Mouse (Mus musculus) adrenal gland, adult (tissue): ENCODE data around the gene Nrp2.
A peak's percentile ranks its signal among the peaks of the same experiment; 100 is the strongest.

Experiments
- DNase-seq, 2 experiments: peaks; one replicate each; pipeline ENCODE4 v3.0.0; 2022 to 2023; ENCODE audit warnings: low spot score in 1 of 2; ENCODE audit not compliant: inconsistent age in 2 of 2

Gene Nrp2

DNA sequence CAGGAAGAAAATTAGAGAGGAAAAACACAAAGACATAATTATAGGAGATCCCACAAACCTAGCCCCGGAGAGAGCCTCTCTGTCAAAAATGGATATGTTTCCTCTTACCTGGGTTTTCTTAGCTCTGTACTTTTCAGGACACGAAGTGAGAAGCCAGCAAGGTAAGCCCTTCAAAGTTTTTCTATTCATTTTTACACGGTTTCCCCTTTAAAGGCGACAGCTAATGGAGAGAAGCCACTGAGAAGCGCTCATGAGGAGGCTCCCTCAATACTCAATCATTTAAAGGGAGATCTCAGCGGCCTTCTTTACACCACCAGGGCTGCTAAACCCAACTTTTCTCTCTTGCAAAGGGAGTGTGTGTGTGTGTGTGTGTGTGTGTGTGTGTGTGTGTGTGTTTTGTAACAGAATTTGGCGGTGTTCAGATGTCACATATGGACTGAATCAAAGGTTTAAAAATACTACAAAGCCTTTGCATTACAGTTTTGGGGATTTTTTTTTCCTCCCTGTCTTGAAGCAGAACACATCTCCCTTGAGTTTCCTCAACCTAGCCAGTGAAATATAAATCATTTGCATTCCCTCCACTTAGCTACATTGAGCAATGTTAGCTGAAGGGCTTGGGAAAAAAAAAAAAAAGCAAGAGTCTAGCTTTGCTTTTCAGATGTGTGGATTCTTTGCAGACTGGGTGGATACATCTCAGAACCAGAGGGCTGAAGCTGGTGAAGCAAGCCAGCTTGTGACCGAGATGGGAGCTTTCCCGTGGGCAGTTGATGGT is 1.2 kb downstream of the Nrp2 start:
- no peak for DNase-seq

DNA sequence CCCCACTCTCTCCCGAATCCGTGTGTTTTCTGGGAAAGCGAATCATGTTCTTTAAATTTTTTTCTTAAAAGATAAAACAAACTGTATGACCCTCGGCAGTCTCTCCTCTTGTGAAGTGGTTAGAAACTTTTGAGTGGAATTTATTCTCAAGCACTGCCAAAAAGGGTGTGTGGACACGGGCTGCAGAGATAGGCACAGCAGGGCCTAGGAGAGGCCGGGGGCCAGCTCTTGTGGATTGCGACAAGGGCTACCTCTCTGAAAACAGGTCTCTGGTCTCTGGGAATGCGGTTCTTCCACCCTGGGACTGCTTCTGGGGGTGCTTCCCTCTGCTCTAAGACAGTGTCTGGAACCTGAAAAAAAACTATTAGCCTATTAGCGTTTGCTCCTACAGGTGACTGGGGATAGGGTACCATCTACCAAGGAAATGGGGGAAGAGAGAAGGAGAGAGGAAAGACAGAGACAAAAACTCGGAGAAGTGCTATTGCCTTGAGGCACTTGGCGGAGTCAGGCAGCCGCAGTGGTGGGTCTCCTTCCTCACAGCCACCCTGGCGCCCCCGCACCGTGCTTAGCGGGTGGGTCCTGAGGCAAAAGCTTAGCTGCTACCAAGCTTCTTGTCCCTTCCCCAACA is 1.9 kb downstream of the Nrp2 start:
- peak in 1 of 2 experiments; percentile 69 for DNase-seq

DNA sequence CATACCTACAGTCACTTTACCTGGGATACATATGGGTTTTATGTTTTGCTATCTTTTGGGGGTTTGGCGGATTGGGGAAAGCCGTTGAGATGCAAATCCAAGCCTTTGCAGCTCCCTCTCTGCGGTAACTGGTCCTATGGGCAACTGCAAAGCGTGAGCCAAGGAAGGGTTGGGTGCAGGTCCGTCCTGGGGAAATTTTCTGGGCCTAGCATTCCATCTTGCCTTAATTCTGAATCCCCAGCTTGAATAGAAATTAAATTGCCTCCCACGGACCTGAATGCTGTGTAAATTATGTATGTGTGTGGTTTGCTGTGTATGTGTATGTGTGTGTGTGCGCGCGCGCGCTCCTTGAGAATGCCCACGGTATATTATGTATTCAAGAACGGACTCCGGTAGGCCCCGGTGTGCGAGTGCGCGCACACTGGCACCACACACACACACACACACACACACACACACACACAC is 2.5 kb downstream of the Nrp2 start:
- peak in 1 of 2 experiments; percentile 65 for DNase-seq

DNA sequence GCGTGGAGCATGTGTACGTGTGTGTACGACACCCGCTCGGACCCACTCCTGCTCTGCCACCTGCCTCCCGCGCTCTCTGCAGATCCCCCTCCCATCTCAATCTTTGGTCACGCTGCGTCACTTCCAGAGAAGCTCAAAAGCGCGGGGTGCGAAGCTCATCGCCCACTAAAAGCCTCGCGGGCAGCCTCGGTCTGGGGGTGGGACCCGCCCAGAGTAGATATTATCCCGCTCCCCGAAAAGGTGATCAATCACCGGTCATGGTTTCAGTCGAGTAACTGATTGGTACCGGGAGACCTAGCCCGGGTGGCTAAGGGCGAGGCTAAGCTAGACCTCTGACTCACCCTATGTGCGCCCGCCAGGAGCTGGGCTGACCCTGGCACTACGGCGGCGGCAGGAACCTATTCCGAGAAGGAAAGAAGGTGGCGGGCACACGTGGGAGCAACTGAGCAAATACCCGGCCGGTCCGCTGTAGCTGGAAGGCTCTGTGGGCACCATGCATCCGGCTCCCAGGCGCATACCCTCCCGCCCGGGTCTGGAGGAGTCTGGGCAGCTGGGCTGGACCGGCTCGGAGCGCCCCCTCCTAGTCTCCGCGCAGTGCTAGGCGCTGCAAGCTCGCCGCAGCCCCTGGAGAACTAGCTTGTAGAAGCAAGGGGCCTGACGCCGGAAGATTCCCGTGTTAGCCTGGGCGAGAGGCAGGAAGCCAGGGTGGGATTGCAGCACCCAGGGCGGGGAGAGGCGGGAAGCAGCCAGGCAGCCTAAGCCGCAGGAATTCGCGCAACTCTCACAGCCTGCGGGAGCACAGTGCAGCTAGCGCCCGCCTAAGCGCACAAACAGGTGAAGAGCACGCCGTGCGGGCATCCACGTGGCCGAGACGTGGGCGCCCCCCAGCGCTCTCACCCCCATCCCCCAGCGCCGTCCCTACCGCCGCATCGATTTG is 3.3 kb downstream of the Nrp2 start:
- peak; percentile 79 to 94 for DNase-seq

DNA sequence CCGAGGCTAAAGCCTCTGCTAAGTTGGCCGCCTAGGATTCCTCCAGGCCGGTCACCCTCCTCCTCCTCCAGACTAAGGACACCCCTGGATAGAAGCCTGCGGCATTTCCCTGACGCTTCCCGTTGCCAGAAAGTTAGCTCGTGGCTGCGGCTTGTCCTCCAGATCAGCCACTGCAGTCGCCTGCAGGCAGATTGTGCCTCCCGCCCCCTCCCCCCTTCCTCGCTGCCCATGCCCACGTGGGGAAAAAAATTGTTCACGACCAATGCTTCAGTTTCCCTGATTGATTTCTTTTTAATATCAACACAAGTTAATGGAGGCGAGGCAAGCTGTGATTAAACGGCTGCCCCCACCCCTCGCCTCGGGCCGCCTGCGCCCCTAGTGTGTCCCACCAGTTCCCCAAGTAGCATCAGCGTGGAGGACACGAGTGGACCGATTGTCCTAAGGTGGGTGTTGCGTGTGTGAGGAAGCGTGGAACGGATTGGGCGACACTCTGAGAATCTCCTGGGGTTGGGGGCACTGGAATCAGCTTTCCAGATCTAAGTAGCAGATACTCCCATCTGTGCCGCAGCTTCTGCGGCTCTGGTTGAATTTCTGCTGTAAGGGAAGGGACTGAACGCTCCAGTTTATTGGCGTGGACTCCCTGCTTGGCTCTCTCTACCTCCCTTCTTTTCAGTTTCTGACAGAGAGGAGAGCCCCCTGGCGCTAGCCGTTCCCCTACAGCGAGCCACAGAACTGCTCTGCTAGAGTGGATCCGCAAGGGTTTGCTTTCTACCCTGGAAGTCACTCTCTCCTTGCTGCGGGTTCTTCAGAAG is 4.2 kb downstream of the Nrp2 start:
- DNase-seq = peak; percentile 57 to 80

DNA sequence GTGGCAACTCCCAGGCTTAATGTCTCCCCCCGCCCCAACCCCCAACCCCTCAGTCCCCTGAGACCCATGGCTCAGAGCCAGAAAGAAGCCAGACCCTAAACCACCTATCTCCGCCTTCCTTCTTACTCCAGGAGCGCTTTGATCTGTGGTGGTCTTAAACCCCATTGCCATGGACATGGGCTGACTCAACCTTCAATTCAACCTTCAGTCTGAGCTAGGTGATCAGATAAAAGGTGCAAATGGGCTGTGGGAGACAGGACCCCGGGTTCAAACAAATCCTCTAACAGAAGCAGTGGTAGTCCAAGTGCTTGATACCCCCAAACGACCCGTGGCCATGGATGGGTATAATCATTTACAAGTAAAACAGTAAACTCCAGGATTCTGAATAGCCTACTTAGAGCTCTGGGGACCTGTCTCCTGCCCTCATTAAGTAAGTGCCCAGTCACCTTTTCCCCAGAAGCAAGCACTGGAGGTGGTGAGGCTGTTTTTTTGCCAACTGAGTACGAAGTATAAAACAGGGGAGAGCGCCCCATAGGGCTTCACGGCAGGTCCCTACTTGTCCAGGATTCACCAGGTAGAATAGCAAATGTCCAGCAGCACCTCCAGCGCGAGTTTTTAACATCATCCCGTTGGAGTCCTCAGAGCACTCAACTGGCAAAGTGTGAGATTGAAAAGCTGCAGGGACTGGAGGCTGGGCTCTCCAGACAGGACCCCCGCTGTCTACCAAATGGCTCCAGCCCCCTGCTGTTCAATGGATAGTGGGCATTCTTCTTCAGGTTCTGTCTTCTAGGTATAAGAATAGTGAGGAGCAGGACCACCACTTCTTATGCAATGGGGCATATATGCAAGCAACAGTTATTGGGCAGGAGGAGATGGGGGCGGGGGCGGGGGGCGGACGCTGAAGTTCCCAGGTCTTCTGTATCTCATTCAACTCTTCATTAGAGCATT is 5.1 kb downstream of the Nrp2 start:
- peak in 1 of 2 experiments; percentile 60 for DNase-seq

DNA sequence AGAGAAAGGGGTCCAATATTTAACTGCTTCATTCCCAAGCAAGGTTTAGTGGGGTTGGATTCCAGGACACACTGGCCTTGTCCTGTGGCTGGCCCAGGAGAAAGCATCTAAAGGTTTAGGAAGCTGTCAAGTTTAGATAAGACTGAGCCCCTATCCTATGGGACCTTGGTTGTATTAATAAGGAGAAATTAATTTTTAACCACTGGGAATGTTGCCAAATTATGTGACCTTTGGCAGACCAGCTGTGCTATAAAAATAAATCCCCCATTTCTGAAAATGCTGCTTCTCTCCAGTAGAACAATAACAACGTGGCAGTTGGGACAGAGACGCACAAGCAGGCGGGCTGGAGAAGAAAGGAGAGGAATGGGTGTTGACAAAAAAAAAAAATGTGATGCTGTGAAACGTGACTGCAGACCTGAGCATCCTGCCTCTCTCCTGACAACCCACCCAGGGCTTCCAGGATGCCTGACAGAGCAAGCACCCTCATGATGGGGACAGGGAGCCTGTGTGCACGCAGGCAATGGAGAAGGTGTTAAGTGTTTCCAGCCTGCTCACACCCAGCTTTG is 6.8 kb downstream of the Nrp2 start:
- peak in 1 of 2 experiments; percentile 40 for DNase-seq

DNA sequence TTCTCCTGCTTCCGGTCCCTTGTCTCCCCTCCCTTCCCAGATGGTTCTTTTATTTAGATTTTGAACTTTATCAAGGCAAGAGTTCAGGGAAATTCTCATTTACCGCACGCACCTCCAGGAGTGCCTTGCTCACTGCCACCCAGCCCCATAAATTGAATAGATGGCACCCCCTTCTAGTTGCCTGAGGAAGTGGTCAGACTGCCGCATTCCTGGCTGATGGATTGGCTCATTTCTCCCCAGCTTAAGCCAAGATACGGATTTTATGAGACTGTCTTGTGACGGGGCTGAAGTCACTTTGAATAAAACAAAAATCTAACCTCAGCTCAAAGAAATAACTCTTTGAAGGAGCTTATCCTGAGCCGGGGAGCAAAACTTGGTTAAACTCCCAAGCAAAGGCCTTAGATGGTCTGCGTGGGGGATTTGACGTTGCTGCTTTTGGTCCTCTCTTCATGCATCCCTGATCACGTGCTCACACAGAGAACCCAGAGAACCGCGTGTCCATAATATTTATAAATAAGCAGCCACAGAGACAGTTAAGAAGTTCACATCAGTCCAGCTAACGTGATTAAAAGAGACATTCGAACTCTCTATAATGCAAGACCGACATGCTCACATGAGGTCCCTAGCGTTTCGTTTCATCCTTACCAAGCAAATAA is 10.1 kb downstream of the Nrp2 start:
- DNase-seq = no peak

DNA sequence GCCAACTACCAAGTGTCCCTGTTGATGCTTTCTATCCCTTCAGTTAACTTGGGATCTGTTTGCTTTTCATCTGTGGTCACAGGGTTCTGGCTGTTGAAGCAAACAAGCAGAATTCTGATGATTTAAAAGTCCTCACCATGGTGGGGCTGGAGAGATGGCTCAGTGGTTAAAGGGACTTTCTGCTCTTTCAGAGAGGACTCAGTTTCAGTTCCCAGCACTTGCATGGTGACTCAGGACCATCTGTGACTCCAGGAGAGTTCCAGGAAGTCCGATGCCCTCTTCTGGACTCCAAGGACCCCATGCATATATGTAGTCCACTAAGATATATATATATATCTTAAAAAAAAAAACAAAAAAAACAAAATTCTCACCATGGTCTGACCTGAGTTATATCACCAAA is 11.9 kb downstream of the Nrp2 start:
- DNase-seq = no peak

DNA sequence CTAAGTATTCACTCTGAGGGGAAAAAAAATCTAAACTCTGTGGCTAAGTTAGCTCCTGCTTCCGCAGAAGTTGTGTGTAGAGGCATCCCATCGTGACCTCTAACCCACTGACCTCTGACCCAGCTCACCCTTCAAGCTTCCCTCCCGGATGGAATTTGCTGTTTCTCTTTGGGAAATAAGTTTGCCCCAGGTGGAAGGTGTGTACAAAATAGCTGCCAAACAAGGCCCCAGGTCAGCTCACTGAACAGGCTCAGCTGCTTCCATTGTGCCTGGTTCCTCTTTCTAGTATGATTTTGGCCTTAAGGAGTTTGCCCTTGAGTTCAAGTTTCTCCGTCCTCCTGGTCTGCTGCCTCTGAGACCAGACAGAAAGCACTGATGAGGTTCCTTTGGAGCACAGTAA is 12.6 kb downstream of the Nrp2 start:
- peak in 1 of 2 experiments; percentile 30 for DNase-seq

DNA sequence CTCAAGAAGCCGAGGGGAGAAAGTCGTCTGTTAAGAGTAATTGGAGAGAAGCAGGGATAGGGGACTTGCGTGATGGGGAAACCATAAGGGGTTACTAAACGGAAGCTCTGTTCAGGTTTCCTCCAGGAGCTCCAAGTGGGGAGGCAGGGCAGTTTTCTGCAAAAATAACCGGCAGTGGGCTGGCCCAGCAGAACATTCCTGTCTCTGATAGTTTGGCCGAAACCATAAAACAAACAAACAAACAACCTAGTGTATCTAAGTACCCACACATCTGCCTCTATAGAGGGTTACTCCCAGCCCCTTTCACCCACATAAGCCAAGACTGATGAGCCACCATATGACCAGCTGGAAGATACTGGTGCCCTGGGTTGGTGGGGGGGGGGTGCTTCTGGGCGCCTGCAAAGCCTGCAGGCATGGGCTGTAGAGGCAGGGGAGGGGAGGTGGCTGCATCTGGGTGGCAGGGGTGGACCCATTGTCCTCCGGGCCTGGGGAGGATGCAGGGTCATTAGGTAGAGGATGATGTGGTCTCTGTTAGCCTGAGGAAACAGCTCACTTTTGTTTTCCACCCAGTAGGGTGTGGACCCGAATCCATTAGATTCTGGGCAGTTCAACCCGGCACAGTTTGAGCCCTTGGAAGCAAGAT is 13.9 kb downstream of the Nrp2 start:
- peak in 1 of 2 experiments; percentile 31 for DNase-seq

DNA sequence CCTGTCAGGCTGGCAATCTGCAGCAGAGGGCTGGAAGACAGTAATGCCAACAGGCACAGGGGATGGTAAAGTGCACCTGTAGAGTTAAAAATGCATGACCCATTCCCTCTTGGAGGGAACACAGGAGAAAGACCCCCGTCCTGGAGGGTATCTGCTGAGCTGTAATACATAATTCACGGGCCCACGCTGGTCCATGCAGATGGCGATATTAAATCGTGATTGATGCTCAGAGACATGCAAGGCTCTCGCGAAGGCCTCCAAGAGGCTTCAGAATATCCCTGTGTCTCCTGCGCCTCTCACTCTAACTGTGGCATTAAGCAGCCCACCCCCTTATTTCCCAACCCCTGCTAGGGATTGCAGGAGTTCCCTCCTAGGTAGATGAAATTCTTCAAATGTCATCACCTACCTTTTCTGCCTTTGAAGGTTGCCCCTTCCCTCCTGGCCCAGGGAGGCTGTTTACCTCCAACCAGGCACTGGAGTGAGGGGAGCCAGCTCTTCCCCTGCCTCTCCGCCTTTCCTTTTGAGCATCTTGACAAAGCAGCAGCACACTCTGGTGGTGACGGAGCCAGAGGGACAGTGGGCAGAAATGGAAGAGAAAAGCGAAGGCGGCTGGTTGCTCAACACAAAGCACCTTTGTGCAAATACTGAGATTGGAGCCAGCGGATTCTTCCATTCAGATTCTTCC is 14.6 kb downstream of the Nrp2 start:
- peak; percentile 14 to 48 for DNase-seq

DNA sequence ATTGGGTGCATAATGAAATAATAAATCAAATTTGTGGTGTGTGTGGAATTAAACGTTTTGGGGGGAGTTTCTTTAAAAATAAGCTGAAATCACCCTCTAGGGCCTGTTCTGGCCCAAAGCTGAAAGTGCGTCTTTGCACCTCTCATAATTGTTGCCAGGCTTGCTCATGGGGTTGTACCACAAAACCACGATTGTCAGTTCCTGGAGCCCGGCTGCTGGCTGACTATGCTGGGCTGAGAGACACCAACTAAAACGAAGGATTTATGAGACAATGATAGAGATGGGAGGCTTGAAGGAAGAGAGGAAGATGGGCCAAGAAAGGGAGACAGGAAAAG is 15.1 kb downstream of the Nrp2 start:
- DNase-seq = peak in 1 of 2 experiments; percentile 29

DNA sequence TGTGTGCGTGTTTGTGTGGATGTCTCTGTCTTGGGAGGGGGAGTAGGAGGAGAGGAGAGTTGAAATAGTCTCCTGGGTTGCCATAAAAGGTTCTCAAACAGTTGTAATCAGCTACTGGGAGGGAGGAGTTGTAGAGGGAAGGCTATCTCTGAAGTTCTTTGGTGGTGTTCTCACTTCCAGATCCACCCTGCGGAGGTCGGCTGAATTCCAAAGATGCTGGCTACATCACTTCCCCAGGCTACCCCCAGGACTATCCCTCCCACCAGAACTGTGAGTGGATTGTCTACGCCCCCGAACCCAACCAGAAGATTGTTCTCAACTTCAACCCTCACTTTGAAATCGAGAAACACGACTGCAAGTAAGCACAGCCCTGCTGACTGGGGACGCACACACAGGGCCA is 15.7 kb downstream of the Nrp2 start:
- peak in 1 of 2 experiments; percentile 32 for DNase-seq

DNA sequence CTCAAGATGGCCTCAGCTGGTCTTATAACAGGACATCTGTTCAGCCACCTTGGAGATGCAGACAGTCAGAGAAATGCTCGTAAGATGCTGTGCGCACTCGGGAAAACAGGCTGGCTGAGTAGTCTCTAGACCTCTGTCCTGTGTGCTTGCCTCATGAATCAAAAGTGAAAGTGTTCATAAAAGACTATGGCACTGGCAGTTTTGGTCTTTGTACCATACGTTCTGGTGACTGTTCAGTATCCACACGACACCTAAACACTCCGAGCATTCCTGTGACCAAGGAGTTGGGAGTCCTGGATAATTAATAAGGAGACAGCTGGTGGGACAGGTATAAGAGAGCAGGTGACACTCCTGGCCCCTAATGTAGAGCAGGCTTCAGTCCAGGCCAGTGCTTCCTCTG is 16.7 kb downstream of the Nrp2 start:
- peak in 1 of 2 experiments; percentile 56 for DNase-seq

DNA sequence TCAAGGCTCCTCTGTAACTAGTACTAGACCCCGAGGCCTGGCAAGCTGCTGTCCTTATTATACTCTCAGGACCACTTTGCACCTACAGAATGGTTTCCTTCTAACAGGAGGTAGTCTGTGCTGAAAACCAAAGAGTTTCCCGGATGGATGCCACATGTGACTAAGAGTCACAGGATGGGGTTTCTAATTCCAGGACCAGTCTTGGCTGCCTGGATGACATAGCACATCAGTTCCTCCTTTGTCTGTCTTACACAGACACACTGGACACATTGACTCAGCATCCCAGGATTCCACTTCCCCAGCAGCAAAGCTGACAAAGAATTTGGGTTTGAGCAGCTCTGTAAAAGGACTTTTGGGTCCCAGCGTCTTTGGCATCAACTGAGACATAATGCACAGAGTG is 17.1 kb downstream of the Nrp2 start:
- peak in 1 of 2 experiments; percentile 56 for DNase-seq
